Mouse (Mus musculus): ENCODE results near the gene Gm6408.
"Not testable (repeated sequence)": the region's sequence is repeated elsewhere in the genome, so short reads cannot be mapped to it uniquely, and the experiment has no call there.

The Gm6408 gene

DNA sequence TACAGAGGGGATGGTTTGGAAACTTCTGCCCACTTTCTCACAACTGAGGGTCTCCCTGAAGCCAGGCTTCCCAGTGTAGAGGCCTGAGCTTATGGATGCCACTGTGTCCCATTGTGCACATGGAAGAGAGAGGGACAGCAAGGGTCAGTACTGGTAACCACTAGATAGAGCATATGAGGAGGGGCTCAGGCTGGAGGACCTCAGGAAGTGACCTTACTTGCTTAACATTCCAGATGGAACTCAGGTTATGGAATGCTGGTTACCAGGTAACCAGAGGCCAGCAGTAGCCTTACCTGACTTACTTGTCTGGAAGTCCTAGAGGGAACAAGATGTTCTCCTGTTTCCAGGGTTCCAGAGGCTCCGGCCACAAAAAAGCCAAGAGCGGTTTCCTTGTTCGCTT, at the start of gene Gm6408:
Gm6408 (plus strand) TSS at position 301 of the 400 bp plus-strand sequence.
- not testable (repeated sequence) for DNase-seq

DNA sequence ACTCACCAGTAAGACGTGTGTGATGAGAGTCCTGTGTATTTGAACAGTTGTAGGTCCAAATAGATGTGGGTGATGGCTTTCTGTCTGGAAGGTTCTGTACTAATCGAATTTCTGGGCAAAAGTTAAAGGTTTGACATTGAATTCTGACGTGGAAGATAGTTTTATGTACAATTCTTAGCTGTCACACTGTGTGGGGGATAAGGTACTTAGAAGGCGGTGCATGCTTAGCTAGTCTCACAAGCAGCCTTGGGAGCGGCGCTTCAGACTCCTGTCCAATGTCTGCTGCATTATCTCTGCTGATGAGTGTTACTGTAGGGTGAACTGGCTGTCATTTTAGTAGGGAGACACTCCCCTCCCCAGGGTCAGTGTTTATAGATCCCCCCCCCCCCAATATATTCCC, 49.3 kb upstream of the Gm6408 start:
- DNase-seq: no peak

DNA sequence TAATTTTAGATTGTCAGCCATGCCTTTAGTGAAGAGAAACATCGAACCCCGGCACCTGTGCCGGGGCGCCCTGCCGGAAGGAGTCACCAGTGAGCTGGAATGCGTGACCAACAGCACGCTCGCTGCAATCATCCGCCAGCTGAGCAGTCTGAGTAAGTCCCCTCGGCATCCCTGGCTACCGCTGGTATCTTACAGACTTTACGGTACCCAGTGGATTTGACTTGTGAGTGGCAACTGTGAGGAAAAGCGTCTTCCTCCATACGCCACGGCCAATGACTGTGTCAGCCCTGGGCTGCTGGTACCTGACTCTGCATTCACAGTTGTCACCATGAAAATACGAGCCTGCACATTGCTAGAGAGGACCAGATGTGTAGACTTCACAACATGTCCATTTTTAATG, 46.4 kb upstream of the Gm6408 start:
- DNase-seq: no peak

DNA sequence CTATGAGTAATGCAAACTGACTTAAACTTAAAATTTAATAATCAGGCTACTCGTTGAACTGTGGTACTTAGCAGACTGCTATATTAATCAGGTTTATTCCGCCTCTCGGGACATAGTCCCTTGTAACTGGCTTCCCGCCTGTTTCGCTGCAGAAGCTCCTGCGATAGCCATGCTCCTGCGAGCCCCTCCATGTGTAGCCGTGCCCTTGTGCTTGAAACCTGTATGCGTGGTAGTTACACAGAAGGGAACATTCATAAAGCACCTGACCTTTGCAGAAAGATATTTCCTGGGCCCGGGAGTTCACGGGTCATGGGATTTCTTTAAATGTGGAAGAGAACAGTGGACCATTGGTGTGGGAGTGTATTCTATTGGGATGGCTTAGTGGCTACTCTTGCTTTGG, 45.0 kb upstream of the Gm6408 start:
- DNase-seq: no peak

GRCm38 (mm10) chr5:146439152-146439781, 42.5 kb upstream of the Gm6408 start:
- DNase-seq: no peak

DNA sequence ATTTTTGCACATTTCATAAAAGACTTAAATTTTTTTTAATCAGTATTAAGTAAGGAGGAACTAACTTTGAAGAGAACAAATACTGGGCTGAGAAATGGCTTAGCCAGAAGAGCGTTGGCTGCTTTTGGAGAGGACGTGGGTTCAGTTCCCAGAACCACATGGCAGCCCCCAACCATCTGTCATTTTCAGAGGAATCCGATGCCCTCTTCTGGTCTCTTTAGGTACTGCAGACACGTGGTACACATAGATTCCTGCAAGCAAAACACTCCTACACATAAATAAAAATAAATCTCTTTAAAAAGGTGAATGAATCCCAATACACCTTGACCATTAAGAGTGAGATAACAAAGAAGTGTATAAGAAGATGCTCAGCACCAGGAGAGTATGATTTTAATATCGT, 41.5 kb upstream of the Gm6408 start:
- no peak for DNase-seq

GRCm38 (mm10) chr5:146442767-146443166, 39.0 kb upstream of the Gm6408 start:
- DNase-seq: no peak

DNA sequence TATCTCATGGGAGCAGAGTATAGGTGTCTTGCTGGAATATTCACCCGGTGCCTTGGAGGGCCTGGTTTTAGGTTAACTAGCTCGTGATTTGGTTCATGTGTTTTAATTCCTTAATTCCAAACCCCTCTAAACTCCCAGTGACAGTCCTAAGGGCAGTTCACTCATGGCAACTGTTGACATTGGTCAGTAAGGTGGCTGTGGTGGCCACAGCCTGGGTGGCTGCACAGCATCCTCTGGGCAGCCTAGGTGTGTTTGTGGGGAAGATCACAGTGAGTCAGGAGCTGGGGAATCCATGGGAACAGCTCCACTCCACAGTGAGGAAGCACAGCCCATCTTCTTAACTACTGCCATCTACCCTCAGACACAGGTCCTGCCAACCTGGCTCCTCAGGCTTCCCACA, 35.1 kb upstream of the Gm6408 start:
- no peak for DNase-seq

DNA sequence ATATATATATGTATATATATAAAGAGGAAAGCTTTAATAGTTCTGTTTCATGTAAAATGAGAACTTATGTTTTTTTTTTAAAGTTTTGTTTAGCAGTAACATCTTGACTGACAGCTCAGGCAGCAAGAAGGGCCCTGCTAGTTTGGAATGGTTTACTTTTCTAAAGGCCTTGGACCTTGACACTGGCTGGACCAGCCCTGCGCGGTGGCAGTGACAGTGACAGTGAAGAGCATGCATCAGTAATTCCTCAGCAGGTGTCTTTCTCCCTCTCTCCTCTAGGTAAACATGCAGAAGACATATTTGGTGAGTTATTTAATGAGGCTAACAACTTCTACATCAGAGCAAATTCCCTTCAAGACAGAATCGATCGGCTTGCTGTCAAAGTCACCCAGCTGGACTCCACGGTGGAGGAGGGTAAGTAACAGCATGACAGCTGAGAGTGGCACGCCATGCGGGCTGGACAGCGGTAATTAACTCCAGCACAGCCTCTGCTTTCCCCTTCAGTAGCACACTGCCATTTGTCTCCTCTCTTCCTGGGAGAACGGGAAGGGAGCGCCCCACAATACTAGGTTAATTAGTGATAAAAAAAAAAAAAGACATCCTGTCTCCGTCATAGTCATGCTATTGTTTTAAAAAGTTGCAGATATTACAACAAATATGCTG, 30.0 kb upstream of the Gm6408 start:
- no peak for DNase-seq

DNA sequence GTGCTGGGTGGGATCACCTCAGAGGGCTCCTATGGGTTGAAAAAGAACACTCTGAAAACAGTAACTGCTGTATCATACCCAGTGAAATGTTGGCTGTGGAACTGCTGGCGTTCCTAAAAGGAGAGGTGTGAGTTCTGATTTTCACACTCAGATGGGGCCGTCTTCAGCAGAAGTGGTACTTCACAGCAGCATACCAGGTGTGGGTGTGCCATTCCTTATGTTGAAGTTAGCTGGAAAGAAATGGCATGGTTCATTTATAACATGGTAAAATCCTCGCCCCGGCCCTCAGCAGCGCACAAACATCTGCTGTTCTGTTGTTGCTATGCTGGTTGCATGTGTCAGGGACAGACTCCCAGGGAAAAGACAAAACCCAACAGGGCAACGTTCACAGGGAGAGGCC, 28.2 kb upstream of the Gm6408 start:
- no peak for DNase-seq

- DNase-seq: no peak
These were observed 20.2 kb upstream of the Gm6408 start for GRCm38 (mm10) chr5:146461612-146462011.

DNA sequence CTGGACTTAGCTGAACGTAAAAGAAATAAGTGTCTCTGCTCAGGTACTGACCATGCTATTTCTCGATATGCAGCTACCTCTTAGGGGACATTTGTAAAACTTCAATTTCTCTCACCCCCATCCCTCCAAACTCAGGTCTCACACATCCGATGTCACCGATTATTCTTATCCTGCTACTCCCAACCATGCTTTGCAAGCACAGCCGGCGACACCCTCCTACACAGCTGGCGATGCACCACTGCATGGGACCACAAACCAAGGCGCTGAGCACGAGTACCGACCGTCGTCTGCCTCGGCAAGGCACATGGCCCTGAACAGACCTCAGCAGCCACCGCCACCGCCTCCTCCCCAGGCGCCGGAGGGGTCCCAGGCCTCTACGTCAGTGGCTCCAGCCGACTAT, 15.1 kb upstream of the Gm6408 start:
- DNase-seq: no peak

- DNase-seq: no peak
These were observed 13.5 kb upstream of the Gm6408 start for GRCm38 (mm10) chr5:146468311-146468710.

GRCm38 (mm10) chr5:146470821-146471220, 10.9 kb upstream of the Gm6408 start:
- DNase-seq: no peak

- no peak for DNase-seq
These were observed 10.5 kb upstream of the Gm6408 start for GRCm38 (mm10) chr5:146471311-146471710.

GRCm38 (mm10) chr5:146471821-146472220, 9.9 kb upstream of the Gm6408 start:
- DNase-seq: no peak

GRCm38 (mm10) chr5:146479564-146479963, 2.2 kb upstream of the Gm6408 start:
- peak; percentile 45 for DNase-seq

GRCm38 (mm10) chr5:146488959-146489358, 7.2 kb downstream of the Gm6408 start:
- DNase-seq: peak; percentile 23

DNA sequence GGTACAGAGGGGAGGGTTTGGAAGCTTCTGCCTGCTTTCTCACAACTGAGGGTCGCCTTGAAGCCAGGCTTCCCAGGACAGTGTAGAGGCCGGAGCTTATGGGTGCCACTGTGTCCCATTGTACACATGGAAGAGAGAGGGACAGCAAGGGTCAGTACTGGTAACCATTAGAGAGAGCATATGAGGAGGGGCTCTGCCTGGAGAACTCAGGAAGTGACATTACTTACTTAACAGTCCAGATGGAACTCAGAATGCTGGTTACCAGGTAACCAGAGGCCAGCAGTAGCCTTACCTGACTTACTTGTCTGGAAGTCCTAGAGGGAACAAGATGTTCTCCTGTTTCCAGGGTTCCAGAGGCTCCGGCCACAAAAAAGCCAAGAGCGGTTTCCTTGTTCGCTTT, 9.3 kb downstream of the Gm6408 start, which contains the start of gene Gm6370:
Gm6370 (plus strand) TSS at position 301 of the 400 bp plus-strand sequence.
- not testable (repeated sequence) for DNase-seq

GRCm38 (mm10) chr5:146502099-146502498, 20.3 kb downstream of the Gm6408 start, which contains the start of gene 4930449I24Rik:
Gene 4930449I24Rik, plus strand, starts transcription at chr5:146502399.
- DNase-seq: not testable (repeated sequence)

DNA sequence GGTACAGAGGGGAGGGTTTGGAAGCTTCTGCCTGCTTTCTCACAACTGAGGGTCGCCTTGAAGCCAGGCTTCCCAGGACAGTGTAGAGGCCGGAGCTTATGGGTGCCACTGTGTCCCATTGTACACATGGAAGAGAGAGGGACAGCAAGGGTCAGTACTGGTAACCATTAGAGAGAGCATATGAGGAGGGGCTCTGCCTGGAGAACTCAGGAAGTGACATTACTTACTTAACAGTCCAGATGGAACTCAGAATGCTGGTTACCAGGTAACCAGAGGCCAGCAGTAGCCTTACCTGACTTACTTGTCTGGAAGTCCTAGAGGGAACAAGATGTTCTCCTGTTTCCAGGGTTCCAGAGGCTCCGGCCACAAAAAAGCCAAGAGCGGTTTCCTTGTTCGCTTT, 32.1 kb downstream of the Gm6408 start, which contains the start of gene Gm3402:
Gm3402 (plus strand) TSS at position 301 of the 400 bp plus-strand sequence.
- not testable (repeated sequence) for DNase-seq

DNA sequence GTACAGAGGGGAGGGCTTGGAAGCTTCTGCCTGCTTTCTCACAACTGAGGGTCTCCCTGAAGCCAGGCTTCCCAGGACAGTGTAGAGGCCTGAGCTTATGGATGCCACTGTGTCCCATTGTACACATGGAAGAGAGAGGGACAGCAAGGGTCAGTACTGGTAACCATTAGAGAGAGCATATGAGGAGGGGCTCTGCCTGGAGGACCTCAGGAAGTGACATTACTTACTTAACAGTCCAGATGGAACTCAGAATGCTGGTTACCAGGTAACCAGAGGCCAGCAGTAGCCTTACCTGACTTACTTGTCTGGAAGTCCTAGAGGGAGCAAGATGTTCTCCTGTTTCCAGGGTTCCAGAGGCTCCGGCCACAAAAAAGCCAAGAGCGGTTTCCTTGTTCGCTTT, 43.7 kb downstream of the Gm6408 start, which contains the start of gene Gm3404:
Gm3404 (plus strand) TSS at position 301 of the 400 bp plus-strand sequence.
- not testable (repeated sequence) for DNase-seq

Data from cerebellum, adult 8-10 months (tissue).